ENCODE assay signal across 9 mouse cellular contexts in genomic region chr19:56029428-56030281, GRCm38 (mm10).
DNase-seq lines count a peak whose midpoint lies in the region; ATAC-seq lines count a peak whose summit lies in the region.
"Had no signal": no experiment of that assay in that cellular context is flagged by ENCODE, and none has a peak within 500 bp of the region (broad histone marks: within the 10 kb centered on the region; RNA-seq: fewer than 3 reads in every experiment).

No protein-coding gene starts in this region.

- no peak overlapping the region for H3K4me2 ChIP-seq in intestine, embryonic 16.5 days (ENCODE audit: low read depth, low read length)
- H3K4me2 ChIP-seq in neural tube, embryonic 13.5 days, result peak overlapping the region; percentile 9; the same call in 1 of the 2 replicates

- H3K4me3 ChIP-seq in forebrain, embryonic 10.5 days, result peak overlapping the region; percentile 16; the same call in 1 of the 2 replicates
- H3K4me3 ChIP-seq in intestine, embryonic 16.5 days (ENCODE audit: low read length), result no peak overlapping the region
- H3K4me3 ChIP-seq in neural tube, embryonic 13.5 days, result no peak overlapping the region
- H3K4me3 ChIP-seq: megakaryocyte, embryonic 14.5 days had no signal

- WGBS in forebrain, embryonic 10.5 days, result 16% methylated on average over 21 of the region's 21 CpGs
- WGBS in intestine, embryonic 16.5 days, result 28% methylated on average over 21 of the region's 21 CpGs
- WGBS in neural tube, embryonic 13.5 days, result 4% methylated on average over 21 of the region's 21 CpGs

- peak; percentile 96 for DNase-seq in Muller cell, postnatal 12 days (ENCODE audit: inconsistent ontology term)
- DNase-seq in brain, adult 2 months (ENCODE audit: low read depth, low spot score), result peak; percentile 76
- peak; percentile 77 for DNase-seq in forebrain, embryonic 10.5 days (ENCODE audit: extremely low spot score, low spot score)
- peak; percentile 57 to 58 for DNase-seq in left cerebral cortex, adult 9 months (ENCODE audit: low spot score in 2 of 2)
- DNase-seq in thymus, postnatal 25 days, result no peak
- DNase-seq in urinary bladder, adult 18-20 months (ENCODE audit: low spot score in 2 of 2), result no peak

- H3K36me3 ChIP-seq in forebrain, embryonic 10.5 days (replicated peaks), result no peaks in the 10 kb centered on the region; the same call in 1 of the 2 replicates
- H3K36me3 ChIP-seq in intestine, embryonic 16.5 days (ENCODE audit: control insufficient read depth, insufficient read depth, low read length), result no peaks in the 10 kb centered on the region
- H3K36me3 ChIP-seq in neural tube, embryonic 13.5 days, result no peaks in the 10 kb centered on the region

- peaks cover 18% of the 10 kb centered on the region for H3K9me3 ChIP-seq in forebrain, embryonic 10.5 days
- no peaks in the 10 kb centered on the region for H3K9me3 ChIP-seq in intestine, embryonic 16.5 days (ENCODE audit: control insufficient read depth, low read length)
- H3K9me3 ChIP-seq in neural tube, embryonic 13.5 days, result peaks cover 17% of the 10 kb centered on the region

- ATAC-seq in intestine, embryonic 16.5 days, result peak; percentile 60
- peak; percentile 95 for ATAC-seq in neural tube, embryonic 13.5 days (ENCODE audit: low read depth)

- peak overlapping the region; percentile 91 for H3K27ac ChIP-seq in forebrain, embryonic 10.5 days
- H3K27ac ChIP-seq in intestine, embryonic 16.5 days (ENCODE audit: low read length), result 0 out of 2 replicates have a peak overlapping the region, but pooled peaks have one; percentile 31
- peak overlapping the region; percentile 78 for H3K27ac ChIP-seq in neural tube, embryonic 13.5 days (replicated peaks)

- peaks cover 29% of the 10 kb centered on the region for H3K4me1 ChIP-seq in forebrain, embryonic 10.5 days
- H3K4me1 ChIP-seq in intestine, embryonic 16.5 days (ENCODE audit: control insufficient read depth, insufficient read depth, low read length), result 0 out of 2 replicates have a peak, but pooled peaks cover 5% of the 10 kb centered on the region
- peaks cover 22% of the 10 kb centered on the region for H3K4me1 ChIP-seq in neural tube, embryonic 13.5 days (replicated peaks)
- H3K4me1 ChIP-seq: megakaryocyte, embryonic 14.5 days had no signal

- H3K9ac ChIP-seq in intestine, embryonic 16.5 days (ENCODE audit: low read depth, low read length), result no peak overlapping the region
- peak overlapping the region; percentile 49; the same call in 1 of the 2 replicates for H3K9ac ChIP-seq in neural tube, embryonic 13.5 days

- peaks cover 8% of the 10 kb centered on the region; the same call in 1 of the 2 replicates for H3K27me3 ChIP-seq in forebrain, embryonic 10.5 days (ENCODE audit: poor library complexity, severe bottlenecking)
- no peaks in the 10 kb centered on the region for H3K27me3 ChIP-seq in intestine, embryonic 16.5 days (replicated peaks; ENCODE audit: control insufficient read depth, insufficient read depth, low read length)
- no peaks in the 10 kb centered on the region; the same call in 1 of the 2 replicates for H3K27me3 ChIP-seq in neural tube, embryonic 13.5 days
- H3K27me3 ChIP-seq: megakaryocyte, embryonic 14.5 days had no signal

Comparison
In these comparisons a context has a peak if more than half of its experiments do, and no peak if none do; other contexts are left out.
1. DNase-seq: peak in Muller cell, postnatal 12 days (single experiment), brain, adult 2 months (single experiment), forebrain, embryonic 10.5 days (single experiment) and left cerebral cortex, adult 9 months (2 of 2); none in thymus, postnatal 25 days (single experiment) and urinary bladder, adult 18-20 months (0 of 2).
2. H3K27ac ChIP-seq: peak in every context shown above with its lines; median percentile 91 in forebrain, embryonic 10.5 days; 78 in neural tube, embryonic 13.5 days; 31 in intestine, embryonic 16.5 days.